Mouse (Mus musculus) spleen, postnatal 36 days (tissue): ENCODE measurements at regions not wholly inside any gene's neighbourhood (a gene's known extent, or its start where the extent isn't known, plus 50 kb on each side); places are given as distances from the start of the nearest gene placed in this dataset.

ENCODE experiments used
- DNase-seq, 2 experiments: peaks; one replicate each; pipeline ENCODE4 v3.0.0; 2022; ENCODE audit warnings: low spot score in 2 of 2, mixed read lengths in 1 of 2

GRCm38 (mm10) chr3:130887540-130888312, 157.5 kb upstream of the Rpl34 start:
- DNase-seq: peak; percentile 34 to 43

DNA sequence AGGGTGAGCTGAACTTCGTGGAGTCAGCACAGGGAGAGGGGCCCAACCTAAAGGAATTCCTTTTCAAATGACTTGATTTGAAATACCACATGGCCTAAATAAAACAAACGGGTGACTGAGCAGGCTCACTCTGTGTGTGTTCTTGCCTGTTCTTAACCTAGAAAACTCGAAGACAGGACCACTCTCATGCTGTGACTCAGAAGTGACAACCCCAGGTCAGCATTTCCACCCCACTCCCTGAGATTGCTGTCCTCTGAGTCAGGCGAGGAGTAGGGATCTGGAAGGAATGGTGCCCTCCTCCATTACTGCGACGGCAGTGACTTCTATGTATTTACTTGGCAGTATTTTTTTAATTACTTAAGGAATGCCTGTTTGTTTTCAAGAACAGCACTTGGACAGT, 155.8 kb upstream of the Rpl34 start:
- DNase-seq: no peak

DNA sequence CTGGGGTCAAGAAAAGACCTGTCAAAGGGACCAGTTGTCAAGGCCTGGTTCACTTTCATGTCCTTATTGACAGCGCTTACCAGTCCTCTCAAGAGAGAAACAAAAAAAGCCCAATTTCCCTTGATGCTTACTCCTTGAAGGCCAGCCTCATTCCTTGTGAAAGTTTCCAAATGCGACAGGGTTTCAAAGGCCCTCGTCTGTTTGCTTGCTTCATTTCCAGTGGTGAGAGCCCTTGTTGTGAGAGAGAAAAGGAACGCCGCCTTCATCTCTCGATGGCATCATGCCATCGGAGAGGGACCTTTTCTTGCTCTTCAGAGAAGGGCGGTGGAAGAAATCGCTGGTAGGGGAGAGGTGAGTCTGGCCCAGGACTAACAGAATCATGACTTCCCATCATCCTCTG, 154.2 kb upstream of the Rpl34 start:
- no peak for DNase-seq

DNA sequence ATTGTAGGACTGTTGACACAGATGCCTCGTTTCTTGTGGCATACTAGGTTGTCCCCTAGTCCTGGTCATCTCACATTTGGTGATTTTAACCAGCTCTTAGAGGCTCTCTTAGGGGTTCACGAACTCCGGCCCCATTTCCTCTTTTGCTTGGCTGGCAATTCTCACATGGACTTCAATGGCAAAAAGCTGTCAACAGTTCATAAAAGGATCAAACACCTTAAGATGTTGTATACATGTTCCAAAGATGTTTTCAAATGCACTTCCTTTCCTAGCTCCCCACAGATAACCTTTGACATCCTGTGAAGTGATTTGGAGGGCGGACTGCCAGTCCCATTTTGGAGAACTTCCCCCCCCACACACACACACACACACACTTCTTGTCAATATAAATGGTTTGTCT, 153.7 kb upstream of the Rpl34 start:
- DNase-seq: no peak

GRCm38 (mm10) chr3:130883319-130883718, 153.1 kb upstream of the Rpl34 start:
- no peak for DNase-seq

DNA sequence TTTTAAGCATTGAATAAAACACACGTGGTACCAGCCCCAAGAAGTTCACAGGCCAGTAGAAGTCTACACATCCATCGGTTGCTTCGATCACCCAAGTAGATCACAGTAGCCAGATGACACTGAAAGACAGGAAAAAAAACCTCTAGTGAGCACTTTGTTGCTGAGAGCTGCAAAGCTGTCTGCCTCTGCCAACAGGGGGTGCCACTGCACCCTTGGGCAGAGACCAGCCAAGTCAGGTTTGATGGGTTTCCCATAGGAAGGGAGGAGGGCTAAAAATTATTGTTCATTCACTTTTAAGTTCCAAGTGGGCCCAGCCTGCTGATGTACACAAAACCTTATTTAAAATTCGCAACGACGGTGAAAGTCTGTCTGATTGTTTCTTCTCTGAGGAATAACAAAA, 150.3 kb upstream of the Rpl34 start:
- no peak for DNase-seq

DNA sequence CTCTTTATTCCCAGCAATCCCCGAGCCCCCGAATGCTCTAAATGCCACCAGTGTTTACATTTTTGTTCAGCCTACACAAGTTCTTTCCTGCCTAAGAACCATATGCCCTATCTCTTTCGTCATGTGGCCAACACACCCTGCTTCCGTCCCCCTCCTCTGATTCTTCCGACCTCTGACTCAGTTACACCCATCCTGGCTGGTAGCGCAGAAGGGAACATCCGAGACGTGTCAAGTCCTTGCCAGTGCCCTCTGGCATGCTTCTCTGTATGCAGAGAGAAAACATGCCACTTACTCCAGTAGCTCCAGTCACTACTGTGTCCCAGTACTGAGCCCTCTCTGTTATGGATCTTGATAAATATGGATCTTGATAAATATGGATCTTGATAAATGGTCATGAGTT, 149.3 kb upstream of the Rpl34 start:
- DNase-seq: no peak

GRCm38 (mm10) chr3:130878834-130879233, 148.6 kb upstream of the Rpl34 start:
- DNase-seq: no peak

DNA sequence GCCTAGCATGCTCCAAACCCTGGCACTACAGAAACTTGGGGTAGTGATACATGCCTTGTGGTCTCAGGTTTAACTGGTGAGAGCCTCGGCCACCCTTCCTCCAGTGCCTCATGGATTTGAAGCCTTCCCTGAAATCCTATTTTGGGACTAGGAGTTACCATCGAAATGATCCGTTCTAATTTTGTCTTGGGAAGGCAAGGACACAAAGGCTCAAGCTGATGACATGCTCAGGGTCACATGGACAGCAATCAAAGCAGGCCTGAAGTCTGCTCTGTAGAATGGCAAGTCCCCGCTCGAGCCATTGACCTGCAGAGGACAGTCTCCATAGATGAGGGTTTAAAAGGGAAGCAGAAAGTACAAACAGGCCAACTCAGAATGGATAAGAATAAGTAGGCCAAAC, 147.8 kb upstream of the Rpl34 start:
- no peak for DNase-seq

DNA sequence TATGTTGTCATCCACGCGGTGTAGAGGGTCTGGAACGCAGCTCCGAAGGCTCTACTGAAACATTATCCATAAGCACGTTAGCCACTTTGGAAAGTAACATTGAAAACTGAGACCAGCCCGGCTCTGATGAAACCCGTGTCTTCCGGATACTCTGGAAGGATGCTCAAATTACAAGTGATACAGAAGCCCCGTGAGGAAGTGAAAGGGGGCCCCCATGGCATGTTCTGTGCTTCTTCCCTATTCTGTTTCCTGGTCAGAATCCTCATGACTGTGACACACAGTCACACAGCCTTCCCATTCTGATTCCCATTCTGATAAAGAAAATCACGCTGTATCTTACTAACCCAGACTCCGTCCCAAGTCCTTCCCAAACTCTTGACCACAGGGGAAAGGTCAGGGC, 143.5 kb upstream of the Rpl34 start:
- DNase-seq: peak in 1 of 2 experiments; percentile 10

GRCm38 (mm10) chr3:130866952-130867632, 136.9 kb upstream of the Rpl34 start:
- DNase-seq: no peak

DNA sequence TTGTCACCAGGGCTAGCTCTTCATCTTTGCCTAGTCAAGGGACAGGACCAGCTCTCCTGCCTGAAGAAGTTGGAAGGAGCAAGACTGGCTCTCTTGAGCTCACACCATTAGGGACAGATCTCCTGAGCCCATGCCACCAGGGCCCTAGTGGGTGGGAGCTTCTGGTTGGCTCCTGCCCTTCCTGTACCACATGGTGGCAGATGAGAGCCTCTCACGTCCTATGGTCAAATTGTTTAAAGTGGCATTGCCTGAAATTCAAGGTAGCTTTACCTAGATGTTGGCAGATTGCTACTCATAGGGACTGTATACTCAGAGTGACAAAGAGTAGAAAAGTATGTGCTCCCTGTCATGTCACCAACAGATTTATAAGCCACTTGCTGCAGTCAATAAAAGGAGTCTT, 134.6 kb upstream of the Rpl34 start:
- no peak for DNase-seq

- no peak for DNase-seq
Measured at GRCm38 (mm10) chr3:130863376-130863775, 133.2 kb upstream of the Rpl34 start.

GRCm38 (mm10) chr3:130860315-130860714, 130.1 kb upstream of the Rpl34 start:
- no peak for DNase-seq

- no peak for DNase-seq
Measured at GRCm38 (mm10) chr3:130853866-130854265, 123.7 kb upstream of the Rpl34 start.

GRCm38 (mm10) chr3:130850766-130851308, 120.6 kb upstream of the Rpl34 start:
- DNase-seq: no peak

DNA sequence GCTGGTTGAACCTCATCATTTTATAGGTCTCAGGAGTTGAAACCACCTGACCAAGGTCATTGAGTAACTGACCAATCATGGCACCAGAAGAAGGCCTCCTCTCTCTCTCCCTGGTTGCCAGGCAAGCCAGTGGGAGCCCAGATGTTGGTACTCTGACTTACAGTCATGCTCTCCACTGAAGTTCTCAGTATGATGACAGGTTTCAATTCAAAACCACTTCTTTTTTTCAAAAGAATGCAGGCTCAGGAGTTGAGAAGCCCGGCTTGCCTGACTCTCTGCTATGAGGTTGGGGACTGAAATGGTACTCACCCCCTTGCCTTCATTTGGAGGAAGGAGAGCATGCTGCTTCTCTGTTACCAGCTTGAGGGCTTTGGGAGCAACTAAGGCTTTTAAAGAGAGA, 111.6 kb upstream of the Rpl34 start:
- DNase-seq: no peak

DNA sequence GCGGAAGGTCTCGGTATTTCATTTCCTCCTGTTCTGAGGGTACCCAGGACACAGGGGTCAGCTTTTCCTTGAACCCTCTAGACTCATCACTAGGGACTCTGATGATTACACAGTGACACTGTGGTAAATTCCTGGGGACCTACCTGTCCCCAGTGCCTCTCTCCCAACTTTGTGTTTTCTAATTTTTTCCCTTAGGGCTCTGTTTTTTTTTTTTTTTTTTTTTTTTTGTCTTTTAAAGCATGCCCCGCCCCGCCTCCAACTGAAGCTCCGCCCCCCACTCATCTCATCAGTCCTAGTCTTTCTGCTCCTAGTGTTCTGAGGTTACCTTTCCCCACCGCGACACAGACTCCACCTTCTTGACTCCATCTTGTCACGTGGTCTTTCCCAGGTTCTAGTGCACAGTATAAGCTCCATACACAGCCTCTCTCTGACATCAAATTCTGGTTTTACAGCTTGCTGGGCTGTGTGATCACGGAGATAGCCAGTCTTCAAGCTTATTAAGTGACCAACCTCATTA, 109.8 kb upstream of the Rpl34 start:
- no peak for DNase-seq

DNA sequence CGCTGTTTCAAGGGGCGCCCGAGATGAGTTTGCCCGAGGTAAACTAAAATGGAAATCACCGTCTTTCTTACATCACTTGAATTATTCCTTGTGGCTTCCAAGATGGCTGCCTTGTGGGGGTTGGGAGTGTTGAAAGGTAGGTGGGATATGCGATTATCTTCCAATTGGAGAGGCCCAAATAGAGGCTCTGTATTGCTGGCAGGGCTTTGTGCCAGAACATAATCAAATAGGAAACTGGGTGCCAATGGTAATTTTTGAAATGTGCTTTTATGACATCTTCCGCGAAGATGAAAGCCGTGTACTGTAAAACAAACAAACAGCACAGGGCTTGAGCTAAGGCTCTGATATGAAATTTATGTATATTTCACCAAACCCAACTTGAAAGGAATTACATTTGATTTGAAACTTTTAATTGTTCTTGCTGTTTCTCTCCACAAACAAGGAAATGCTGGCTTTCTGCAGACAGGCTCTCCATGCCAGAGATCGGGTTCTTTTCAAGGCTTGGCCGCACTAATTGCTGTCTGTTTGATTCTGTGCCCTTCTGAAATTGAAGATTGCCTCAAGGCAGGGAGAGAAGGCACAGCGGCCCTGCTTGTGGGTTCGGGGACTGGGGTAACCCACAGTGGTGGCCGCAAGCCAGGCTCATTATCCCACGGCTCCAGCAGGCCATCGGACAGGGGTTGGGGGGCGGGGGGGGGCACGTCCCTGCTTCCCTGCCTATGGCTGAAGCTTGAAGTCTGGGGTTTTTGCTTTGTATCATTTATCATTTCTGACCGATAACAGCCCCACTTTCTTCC, 108.6 kb upstream of the Rpl34 start:
- DNase-seq: no peak

DNA sequence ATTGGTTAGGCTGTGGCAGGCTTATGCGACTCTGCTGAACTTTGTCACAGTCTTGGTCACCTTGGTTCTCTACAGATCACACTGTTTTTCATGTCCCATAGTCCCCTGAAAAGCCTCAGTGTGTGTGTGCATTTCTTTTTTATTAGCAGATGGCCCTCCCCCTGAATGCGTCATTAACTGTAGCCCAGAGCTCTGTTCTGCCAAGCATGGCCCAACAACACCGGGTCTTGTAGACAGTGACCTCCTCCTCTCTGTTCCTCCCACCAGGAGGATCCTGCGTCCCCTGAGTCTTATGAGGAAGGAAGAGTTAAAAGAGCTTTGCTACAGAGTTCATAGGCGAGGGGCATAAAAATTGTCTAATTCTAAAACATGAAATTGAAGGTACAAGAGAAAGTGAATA, 103.5 kb upstream of the Rpl34 start:
- DNase-seq: no peak

GRCm38 (mm10) chr3:130833082-130833481, 102.9 kb upstream of the Rpl34 start:
- DNase-seq: no peak

DNA sequence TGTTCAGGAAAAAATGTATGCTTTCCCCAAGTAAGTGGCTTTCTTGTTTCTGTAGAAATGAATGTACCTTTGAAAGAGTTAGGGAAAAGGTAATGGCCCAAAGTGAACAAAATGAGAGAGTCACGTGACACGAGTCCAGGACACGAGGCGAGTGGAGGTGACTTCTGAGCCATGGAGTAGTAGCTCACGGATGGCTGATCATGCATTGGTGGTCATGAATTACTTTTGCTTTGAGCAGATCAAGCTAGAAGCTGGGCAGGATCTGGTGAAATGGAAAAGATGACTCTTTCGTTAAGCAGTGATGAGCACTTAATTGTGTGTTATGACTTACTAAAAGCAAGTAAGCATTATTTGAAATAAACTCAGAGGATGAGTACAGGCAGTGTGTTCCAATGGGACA, 101.6 kb upstream of the Rpl34 start:
- DNase-seq: no peak
